Mouse (Mus musculus): Measurements from ENCODE around the gene Polh. TPM values are rescaled to one million over a fixed set of nuclear protein-coding genes. Genes with fewer than 3 reads are reported as not detected.

The Polh gene
- polyA plus RNA-seq, 1 experiment from 2014 or later: 11.3 TPM

DNA sequence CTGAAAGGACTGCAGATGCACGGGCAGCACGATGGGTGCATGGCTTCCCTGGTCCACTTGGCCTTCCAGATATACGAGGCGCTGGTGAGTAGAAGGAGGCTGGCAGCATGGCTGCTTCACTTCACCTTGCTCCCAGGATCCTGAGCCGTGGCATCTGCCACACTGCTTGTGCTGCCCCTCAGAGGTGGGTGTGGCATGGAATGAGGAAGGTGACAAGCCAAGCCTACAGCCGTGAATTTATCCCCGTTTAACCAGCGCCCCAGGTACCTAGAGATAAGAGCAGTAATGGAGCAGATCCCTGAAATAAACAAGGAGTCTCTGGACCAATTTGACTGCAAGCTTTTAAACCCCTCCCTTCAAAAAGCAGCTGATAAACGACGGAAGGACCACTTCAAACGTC lies 39.0 kb upstream of the Polh start:
- H3K4me3 ChIP-seq (ENCODE audit: low read depth, low read length): no peak overlapping the region
- H3K4me2 ChIP-seq (ENCODE audit: low read depth, low read length): no peak overlapping the region
- H3K4me1 ChIP-seq (ENCODE audit: control insufficient read depth, insufficient read depth, low read length): no peaks in the 10 kb centered on the region
- no peak for ATAC-seq (replicated peaks; ENCODE audit: insufficient number of reproducible peaks, low FRiP score, low TSS enrichment, low read depth)
- 86% methylated on average over 11 of the region's 11 CpGs for WGBS
- peaks cover 28% of the 10 kb centered on the region for H3K36me3 ChIP-seq (replicated peaks; ENCODE audit: control insufficient read depth, insufficient read depth, low read depth, low read length)
- H3K27me3 ChIP-seq (ENCODE audit: control insufficient read depth, insufficient read depth, low read length): no peaks in the 10 kb centered on the region
- H3K9me3 ChIP-seq (replicated peaks; ENCODE audit: control insufficient read depth, low read length): no peaks in the 10 kb centered on the region
- DNase-seq (ENCODE audit: low spot score): no peak
- no peak overlapping the region for H3K27ac ChIP-seq (replicated peaks; ENCODE audit: low read depth, low read length)
- H3K9ac ChIP-seq (replicated peaks; ENCODE audit: low read length): no peak overlapping the region

DNA sequence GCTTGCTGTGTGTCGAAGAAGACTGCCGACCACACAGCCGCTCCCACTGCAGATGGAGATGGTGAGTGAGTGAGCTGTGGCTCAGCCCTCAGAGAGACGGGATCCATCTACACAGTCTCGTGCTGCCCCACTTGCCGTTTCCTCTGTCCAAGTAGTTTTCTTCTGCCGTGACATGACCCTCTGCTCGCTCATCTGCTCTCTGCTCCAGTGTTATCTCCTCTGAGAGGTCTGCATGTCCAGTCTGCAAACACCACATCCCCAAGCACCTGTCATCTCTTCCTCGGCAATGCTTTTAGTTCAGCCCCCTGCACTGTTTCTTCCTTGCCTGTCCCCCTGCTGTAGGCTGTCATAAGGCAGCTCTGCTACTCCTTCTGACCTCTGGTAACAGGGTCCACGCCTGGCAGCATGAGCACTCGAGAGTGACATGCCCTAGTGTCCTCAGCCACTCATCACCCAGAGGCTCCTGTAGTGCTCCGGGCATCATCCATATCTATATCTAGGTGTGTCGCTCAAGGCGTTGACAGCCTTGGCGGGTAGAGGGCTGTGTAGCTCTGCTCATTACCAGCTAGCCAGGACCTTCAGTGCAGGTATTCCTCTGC lies 37.2 kb upstream of the Polh start:
- ATAC-seq (replicated peaks; ENCODE audit: insufficient number of reproducible peaks, low FRiP score, low TSS enrichment, low read depth) (no peak), DNase-seq (ENCODE audit: low spot score) (no peak)
- no peaks in the 10 kb centered on the region for H3K9me3 ChIP-seq (replicated peaks; ENCODE audit: control insufficient read depth, low read length)
- H3K27me3 ChIP-seq (ENCODE audit: control insufficient read depth, insufficient read depth, low read length): no peaks in the 10 kb centered on the region
- H3K4me2 ChIP-seq (ENCODE audit: low read depth, low read length): no peak overlapping the region
- no peaks in the 10 kb centered on the region for H3K4me1 ChIP-seq (ENCODE audit: control insufficient read depth, insufficient read depth, low read length)
- no peak overlapping the region for H3K4me3 ChIP-seq (ENCODE audit: low read depth, low read length)
- no peak overlapping the region for H3K27ac ChIP-seq (replicated peaks; ENCODE audit: low read depth, low read length)
- 92% methylated on average over 15 of the region's 15 CpGs for WGBS
- no peak overlapping the region for H3K9ac ChIP-seq (replicated peaks; ENCODE audit: low read length)
- peaks cover 25% of the 10 kb centered on the region for H3K36me3 ChIP-seq (replicated peaks; ENCODE audit: control insufficient read depth, insufficient read depth, low read depth, low read length)

DNA sequence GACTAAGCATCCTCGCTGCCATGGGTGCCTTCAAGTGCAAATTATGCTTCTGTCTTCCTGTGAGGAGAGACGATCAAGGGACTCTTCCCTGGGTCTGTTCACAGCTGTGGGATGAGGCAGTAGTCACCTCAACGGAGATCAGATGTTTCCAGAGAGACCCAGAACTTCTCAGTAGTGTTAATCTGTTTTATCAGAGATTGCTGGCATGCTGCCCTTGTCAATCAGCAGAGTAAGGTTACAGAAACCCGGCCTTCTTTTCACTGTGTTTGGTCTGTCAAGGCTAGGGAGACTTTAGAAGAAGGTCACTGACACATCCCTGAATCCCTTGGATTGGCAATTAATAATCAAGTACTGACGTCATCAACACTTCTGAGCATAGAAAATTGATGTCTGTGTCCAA lies 35.0 kb upstream of the Polh start:
- peaks cover 23% of the 10 kb centered on the region for H3K36me3 ChIP-seq (replicated peaks; ENCODE audit: control insufficient read depth, insufficient read depth, low read depth, low read length)
- ATAC-seq (replicated peaks; ENCODE audit: insufficient number of reproducible peaks, low FRiP score, low TSS enrichment, low read depth): no peak
- DNase-seq (ENCODE audit: low spot score): no peak
- no peak overlapping the region for H3K4me2 ChIP-seq (ENCODE audit: low read depth, low read length)
- no peak overlapping the region for H3K27ac ChIP-seq (replicated peaks; ENCODE audit: low read depth, low read length)
- WGBS: 90% methylated on average over 5 of the region's 5 CpGs
- no peak overlapping the region for H3K9ac ChIP-seq (replicated peaks; ENCODE audit: low read length)
- no peaks in the 10 kb centered on the region for H3K4me1 ChIP-seq (ENCODE audit: control insufficient read depth, insufficient read depth, low read length)
- H3K27me3 ChIP-seq (ENCODE audit: control insufficient read depth, insufficient read depth, low read length): no peaks in the 10 kb centered on the region
- H3K4me3 ChIP-seq (ENCODE audit: low read depth, low read length): no peak overlapping the region
- H3K9me3 ChIP-seq (replicated peaks; ENCODE audit: control insufficient read depth, low read length): no peaks in the 10 kb centered on the region

DNA sequence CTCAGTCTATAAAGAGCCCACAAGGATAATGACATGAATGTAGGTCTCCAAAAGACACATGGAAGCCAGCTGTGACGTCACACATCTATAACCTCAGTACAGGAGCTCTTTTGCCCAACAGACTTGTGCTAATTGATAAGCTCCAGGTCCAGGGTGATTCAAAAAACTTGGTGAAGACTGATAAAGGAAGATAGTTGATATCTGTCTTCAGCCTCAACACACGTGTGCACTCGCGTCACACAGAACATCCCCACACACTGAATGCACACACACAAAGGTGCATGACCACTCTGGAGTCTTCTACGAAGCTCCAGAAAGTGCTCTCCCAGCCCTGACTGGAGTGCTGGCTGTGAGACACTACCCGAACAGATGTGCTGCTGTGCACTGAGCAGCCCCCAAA lies 34.6 kb upstream of the Polh start:
- DNase-seq (ENCODE audit: low spot score): no peak
- no peak for ATAC-seq (replicated peaks; ENCODE audit: insufficient number of reproducible peaks, low FRiP score, low TSS enrichment, low read depth)
- H3K36me3 ChIP-seq (replicated peaks; ENCODE audit: control insufficient read depth, insufficient read depth, low read depth, low read length): peaks cover 23% of the 10 kb centered on the region
- H3K9me3 ChIP-seq (replicated peaks; ENCODE audit: control insufficient read depth, low read length): no peaks in the 10 kb centered on the region
- 94% methylated on average over 6 of the region's 6 CpGs for WGBS
- no peak overlapping the region for H3K27ac ChIP-seq (replicated peaks; ENCODE audit: low read depth, low read length)
- H3K9ac ChIP-seq (replicated peaks; ENCODE audit: low read length): no peak overlapping the region
- H3K4me2 ChIP-seq (ENCODE audit: low read depth, low read length): no peak overlapping the region
- no peak overlapping the region for H3K4me3 ChIP-seq (ENCODE audit: low read depth, low read length)
- no peaks in the 10 kb centered on the region for H3K4me1 ChIP-seq (ENCODE audit: control insufficient read depth, insufficient read depth, low read length)
- H3K27me3 ChIP-seq (ENCODE audit: control insufficient read depth, insufficient read depth, low read length): no peaks in the 10 kb centered on the region

DNA sequence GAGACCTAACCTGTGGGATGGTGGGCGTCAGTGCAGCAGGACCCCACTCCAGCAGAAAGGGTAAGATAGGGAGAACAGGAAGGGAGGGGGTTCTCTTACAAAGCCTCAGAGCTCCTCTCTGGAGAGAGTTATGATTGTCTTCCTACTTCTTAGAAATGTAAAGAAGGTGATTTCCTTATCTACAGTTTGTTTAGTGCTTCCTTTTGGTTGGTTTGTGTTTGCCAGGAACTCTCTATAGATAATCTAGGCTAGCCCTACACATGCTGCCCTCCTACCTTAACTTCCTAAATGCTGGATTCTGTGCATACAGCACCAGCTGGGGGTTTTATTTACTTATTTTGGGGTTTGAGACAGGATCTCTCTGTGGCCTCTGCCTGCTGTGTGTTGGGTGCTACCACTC lies 33.6 kb upstream of the Polh start:
- Histone ChIP-seq H3K9me3 (replicated peaks; ENCODE audit: control insufficient read depth, low read length) (no peaks in the 10 kb centered on the region), H3K36me3 (replicated peaks; ENCODE audit: control insufficient read depth, insufficient read depth, low read depth, low read length) (peaks cover 19% of the 10 kb centered on the region), H3K27me3 (ENCODE audit: control insufficient read depth, insufficient read depth, low read length) (no peaks in the 10 kb centered on the region), H3K9ac (replicated peaks; ENCODE audit: low read length) (no peak overlapping the region), H3K4me3 (ENCODE audit: low read depth, low read length) (no peak overlapping the region), H3K4me1 (ENCODE audit: control insufficient read depth, insufficient read depth, low read length) (no peaks in the 10 kb centered on the region), H3K27ac (replicated peaks; ENCODE audit: low read depth, low read length) (no peak overlapping the region), H3K4me2 (ENCODE audit: low read depth, low read length) (no peak overlapping the region)
- no peak for ATAC-seq (replicated peaks; ENCODE audit: insufficient number of reproducible peaks, low FRiP score, low TSS enrichment, low read depth)
- WGBS: 88% methylated on average over 1 of the region's 1 CpGs
- DNase-seq (ENCODE audit: low spot score): no peak

DNA sequence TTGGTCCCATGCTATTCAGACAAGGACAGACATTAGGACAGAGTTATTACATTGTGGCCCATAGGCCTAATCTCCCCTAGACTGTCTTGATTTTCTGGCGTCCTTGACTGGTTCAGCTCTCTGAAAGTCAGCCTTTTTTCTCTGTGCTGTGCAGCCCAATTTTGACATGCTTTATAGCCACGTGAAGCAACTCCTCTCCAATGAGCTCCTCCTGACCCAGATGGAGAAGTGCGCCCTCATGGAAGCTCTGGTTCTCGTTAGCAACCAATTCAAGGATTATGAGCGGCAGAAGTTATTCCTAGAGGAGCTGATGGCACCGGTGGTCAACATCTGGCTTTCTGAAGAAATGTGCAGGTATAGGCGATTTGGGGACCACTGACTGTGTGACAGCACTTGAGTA lies 25.1 kb upstream of the Polh start:
- WGBS: 78% methylated on average over 7 of the region's 7 CpGs
- no peaks in the 10 kb centered on the region for H3K27me3 ChIP-seq (ENCODE audit: control insufficient read depth, insufficient read depth, low read length)

DNA sequence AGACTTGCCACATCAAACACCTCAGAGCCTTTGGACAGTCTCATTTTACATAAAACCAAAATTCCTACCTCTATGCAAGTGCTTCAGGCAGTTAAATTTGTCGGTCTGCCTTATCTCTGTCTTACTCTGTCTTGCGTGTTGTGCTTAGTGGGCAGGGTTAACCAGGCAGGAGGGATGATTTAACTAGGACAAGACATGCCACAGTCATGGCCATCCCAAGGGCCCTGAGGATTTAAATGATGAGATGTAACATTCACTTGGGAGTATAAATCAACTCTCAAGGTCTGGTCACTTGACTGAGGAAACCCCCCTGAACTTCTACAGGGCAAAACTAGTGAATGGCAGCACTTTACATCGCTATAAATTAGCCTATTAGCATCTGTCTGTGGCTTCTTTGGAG lies 19.2 kb upstream of the Polh start:
- Histone ChIP-seq H3K4me2 (ENCODE audit: low read depth, low read length) (no peak overlapping the region), H3K27ac (replicated peaks; ENCODE audit: low read depth, low read length) (no peak overlapping the region), H3K36me3 (replicated peaks; ENCODE audit: control insufficient read depth, insufficient read depth, low read depth, low read length) (peaks cover 3% of the 10 kb centered on the region; the same call in 1 of the 2 replicates), H3K27me3 (ENCODE audit: control insufficient read depth, insufficient read depth, low read length) (no peaks in the 10 kb centered on the region), H3K9me3 (replicated peaks; ENCODE audit: control insufficient read depth, low read length) (no peaks in the 10 kb centered on the region), H3K4me3 (ENCODE audit: low read depth, low read length) (no peak overlapping the region), H3K4me1 (ENCODE audit: control insufficient read depth, insufficient read depth, low read length) (no peaks in the 10 kb centered on the region), H3K9ac (replicated peaks; ENCODE audit: low read length) (no peak overlapping the region)
- 95% methylated on average over 3 of the region's 3 CpGs for WGBS
- DNase-seq (ENCODE audit: low spot score) (no peak), ATAC-seq (replicated peaks; ENCODE audit: insufficient number of reproducible peaks, low FRiP score, low TSS enrichment, low read depth) (no peak)

More for the DNA sequence above, 25.1 kb upstream of the Polh start:
- H3K9me3 ChIP-seq (replicated peaks; ENCODE audit: control insufficient read depth, low read length): no peaks in the 10 kb centered on the region
- ATAC-seq (replicated peaks; ENCODE audit: insufficient number of reproducible peaks, low FRiP score, low TSS enrichment, low read depth): no peak
- H3K27ac ChIP-seq (replicated peaks; ENCODE audit: low read depth, low read length): no peak overlapping the region
- no peak overlapping the region for H3K4me3 ChIP-seq (ENCODE audit: low read depth, low read length)
- H3K4me1 ChIP-seq (ENCODE audit: control insufficient read depth, insufficient read depth, low read length): no peaks in the 10 kb centered on the region
- no peak overlapping the region for H3K9ac ChIP-seq (replicated peaks; ENCODE audit: low read length)
- H3K4me2 ChIP-seq (ENCODE audit: low read depth, low read length): no peak overlapping the region
- no peak for DNase-seq (ENCODE audit: low spot score)
- no peaks in the 10 kb centered on the region; the same call in 1 of the 2 replicates for H3K36me3 ChIP-seq (replicated peaks; ENCODE audit: control insufficient read depth, insufficient read depth, low read depth, low read length)

DNA sequence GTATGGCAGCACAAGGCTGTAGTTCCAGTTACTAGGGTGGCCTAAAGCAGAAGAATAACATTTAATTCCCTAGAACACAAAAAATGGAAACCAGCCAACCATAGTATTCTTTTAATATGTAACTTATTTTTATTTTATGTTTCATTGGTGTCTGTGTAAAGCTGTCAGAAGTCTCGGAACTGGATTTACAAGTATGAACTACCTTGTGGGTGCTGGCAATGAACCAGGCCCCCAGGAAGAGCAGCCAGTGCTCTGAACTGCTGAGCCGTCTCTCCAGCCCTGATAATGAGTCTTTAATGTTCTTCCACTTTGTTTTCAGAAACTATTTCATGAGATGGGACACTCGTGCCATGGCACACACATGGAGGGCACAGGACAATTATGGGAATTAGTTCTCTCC lies 8.1 kb upstream of the Polh start:
- Histone ChIP-seq H3K27ac (replicated peaks; ENCODE audit: low read depth, low read length) (no peak overlapping the region), H3K36me3 (replicated peaks; ENCODE audit: control insufficient read depth, insufficient read depth, low read depth, low read length) (peaks cover 22% of the 10 kb centered on the region), H3K9ac (replicated peaks; ENCODE audit: low read length) (no peak overlapping the region), H3K9me3 (replicated peaks; ENCODE audit: control insufficient read depth, low read length) (no peaks in the 10 kb centered on the region), H3K4me2 (ENCODE audit: low read depth, low read length) (no peak overlapping the region), H3K4me3 (ENCODE audit: low read depth, low read length) (no peak overlapping the region), H3K4me1 (ENCODE audit: control insufficient read depth, insufficient read depth, low read length) (no peaks in the 10 kb centered on the region), H3K27me3 (ENCODE audit: control insufficient read depth, insufficient read depth, low read length) (no peaks in the 10 kb centered on the region)
- ATAC-seq (replicated peaks; ENCODE audit: insufficient number of reproducible peaks, low FRiP score, low TSS enrichment, low read depth) (no peak), DNase-seq (ENCODE audit: low spot score) (no peak)
- WGBS: 94% methylated on average over 3 of the region's 3 CpGs
